Mouse (Mus musculus): ENCODE results near the gene Pde4d.
A peak's percentile ranks its signal among the peaks of the same experiment; 100 is the strongest.

Gene Pde4d

GRCm38 (mm10) chr13:109651790-109652605 is 1202.2 kb downstream of the Pde4d start:
- no peak for DNase-seq (ENCODE audit: low spot score in 2 of 2)

- DNase-seq (ENCODE audit: low spot score in 2 of 2) = no peak
These were observed 1202.9 kb downstream of the Pde4d start for GRCm38 (mm10) chr13:109652631-109653030.

GRCm38 (mm10) chr13:109655390-109655789 is 1205.6 kb downstream of the Pde4d start:
- no peak for DNase-seq (ENCODE audit: low spot score in 2 of 2)

DNA sequence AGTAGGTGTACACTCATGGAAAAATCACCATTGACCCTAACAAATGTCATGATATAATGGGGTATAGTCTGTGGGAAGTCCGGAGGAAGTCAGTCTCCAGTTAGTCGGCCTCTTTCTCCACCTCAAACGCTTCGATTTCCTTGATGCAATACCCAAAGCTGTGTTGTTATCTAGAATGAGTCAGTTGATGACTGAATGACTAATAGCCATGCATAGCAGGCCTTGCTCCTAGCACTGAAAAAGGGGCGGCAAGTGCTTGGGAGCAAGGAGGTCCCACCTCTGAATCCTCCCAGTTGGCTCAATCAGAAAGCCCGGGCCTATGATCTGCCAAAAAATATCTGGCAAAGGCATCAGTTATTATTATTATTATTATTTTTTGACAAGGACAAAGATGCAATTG is 1209.4 kb downstream of the Pde4d start:
- DNase-seq (ENCODE audit: low spot score in 2 of 2) = no peak

GRCm38 (mm10) chr13:109661345-109661744 is 1211.6 kb downstream of the Pde4d start:
- no peak for DNase-seq (ENCODE audit: low spot score in 2 of 2)

DNA sequence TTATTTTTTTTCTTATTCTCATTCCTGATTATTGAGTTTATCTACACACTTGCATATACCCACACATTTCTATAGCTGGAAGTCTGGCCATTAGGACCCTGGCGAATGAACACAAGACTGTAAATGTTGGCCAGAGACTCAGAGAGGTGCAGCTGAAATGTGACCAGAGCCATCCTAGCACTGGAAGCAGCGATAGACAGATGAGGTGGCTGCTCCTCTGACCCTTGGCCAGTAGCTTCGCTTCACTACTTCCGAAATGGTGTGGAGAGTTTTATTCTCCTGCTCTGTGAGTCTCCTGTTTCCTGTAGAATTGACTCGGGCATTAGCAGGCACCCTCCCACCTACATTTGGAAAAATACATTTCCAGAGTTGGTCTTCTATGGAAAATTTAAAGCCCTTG is 1212.4 kb downstream of the Pde4d start:
- no peak for DNase-seq (ENCODE audit: low spot score in 2 of 2)

- no peak for DNase-seq (ENCODE audit: low spot score in 2 of 2)
These were observed 1213.0 kb downstream of the Pde4d start for GRCm38 (mm10) chr13:109662731-109663130.

- DNase-seq (ENCODE audit: low spot score in 2 of 2) = no peak
These were observed 1215.4 kb downstream of the Pde4d start for GRCm38 (mm10) chr13:109664956-109665802.

DNA sequence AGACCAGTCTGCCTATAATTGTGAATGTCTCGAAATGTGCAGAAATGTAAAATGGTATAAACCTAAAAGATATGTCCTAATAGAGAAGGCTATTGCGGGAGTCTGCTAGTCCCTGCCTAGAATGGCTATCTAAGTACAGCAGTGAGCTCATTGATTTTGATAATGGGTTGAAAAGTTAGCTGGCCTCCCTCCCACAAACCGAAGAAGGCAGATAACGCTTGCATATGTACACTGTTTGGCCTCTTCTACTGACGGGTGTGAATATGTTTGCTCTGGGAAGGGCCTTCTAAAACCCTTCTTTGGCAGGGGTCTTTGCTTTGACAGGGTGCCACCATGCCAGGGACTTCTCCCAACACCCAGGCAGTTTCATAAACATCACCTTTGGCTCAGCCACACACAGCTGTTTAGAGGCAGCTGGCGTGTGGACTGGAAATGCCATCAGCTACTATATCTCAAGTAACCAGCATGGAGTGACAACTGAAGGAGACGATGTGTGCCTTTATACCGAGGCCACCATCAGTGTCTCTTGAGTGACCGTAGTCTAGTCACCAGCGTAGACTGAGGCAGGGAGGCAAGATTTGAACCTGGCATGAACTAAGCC is 1216.2 kb downstream of the Pde4d start:
- no peak for DNase-seq (ENCODE audit: low spot score in 2 of 2)

- no peak for DNase-seq (ENCODE audit: low spot score in 2 of 2)
These were observed 1220.2 kb downstream of the Pde4d start for GRCm38 (mm10) chr13:109669965-109670364.

DNA sequence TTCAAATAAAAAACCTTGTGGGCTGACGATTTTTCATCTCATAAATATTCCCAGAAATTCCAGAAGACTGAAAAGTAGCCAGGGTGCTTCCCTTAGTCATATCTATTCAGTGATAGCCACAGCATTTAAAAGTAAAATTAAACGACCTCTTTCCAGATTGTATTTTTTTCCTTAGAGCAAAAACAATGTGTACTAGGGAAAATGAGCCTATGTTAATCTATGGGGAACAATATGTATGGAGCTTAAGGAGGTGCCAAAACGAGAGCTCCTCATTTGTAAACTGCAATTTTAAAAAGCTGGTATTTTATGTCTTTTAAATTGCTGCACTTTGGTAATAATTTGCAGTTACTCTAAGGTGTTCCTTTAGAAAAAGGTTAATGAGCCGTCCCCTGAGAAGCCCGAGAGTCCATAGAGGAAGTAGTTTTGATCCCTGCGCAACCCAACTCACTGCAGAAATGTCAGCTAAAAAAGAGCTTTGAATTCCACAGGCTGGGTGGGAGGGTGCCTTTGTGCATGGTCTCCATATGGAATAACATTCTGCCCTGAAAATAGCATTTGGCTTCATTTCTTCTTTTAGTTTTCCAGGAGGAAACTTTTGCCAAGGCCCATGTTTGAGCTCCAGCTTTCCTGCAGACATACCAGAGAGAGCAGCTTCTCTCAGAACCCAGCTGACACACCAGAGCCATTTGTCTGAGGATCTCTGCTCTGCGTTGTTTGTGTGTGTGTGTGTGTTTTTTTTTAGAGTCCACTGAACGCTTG is 1222.0 kb downstream of the Pde4d start:
- DNase-seq (ENCODE audit: low spot score in 2 of 2) = no peak

DNA sequence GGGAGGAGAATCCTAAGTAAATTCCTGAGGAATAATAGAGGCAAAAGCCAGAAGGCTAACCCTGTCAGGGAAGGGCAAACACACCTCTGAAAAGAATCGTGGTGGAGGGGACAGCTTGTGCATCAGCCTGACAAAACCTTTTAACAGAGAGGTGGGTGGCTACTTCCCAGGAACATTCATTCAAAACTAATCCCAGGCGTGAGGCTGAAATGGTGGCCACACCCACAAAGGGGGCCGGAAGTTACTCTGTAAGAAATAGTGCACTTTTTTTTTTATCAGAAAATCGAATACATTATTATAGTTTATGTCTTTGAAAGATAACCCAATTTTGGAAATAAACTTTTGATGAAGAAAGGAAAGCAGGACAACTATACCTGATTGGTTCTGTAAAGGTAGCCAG is 1227.3 kb downstream of the Pde4d start:
- no peak for DNase-seq (ENCODE audit: low spot score in 2 of 2)

GRCm38 (mm10) chr13:109677617-109678016 is 1227.9 kb downstream of the Pde4d start:
- DNase-seq (ENCODE audit: low spot score in 2 of 2) = no peak

DNA sequence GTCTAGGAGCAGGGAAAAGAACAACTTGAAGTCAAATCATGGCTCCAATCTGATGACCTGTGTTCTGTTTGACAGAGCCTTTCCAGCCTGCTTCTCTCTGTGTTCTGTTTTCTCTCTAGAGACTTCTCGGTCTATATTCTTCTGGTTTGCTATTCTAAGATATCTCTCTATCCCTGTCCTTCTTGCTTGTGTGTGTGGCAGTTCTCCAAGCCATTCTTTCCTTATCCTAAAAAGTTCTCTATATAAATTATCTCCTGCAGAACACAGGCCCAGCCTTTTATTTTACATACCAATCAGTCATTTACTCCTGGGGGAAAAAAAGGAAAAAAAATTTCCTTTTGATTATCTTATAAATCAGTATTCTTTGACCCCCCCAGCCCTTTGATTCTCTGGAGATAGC is 1229.2 kb downstream of the Pde4d start:
- no peak for DNase-seq (ENCODE audit: low spot score in 2 of 2)

GRCm38 (mm10) chr13:109680229-109680628 is 1230.5 kb downstream of the Pde4d start:
- no peak for DNase-seq (ENCODE audit: low spot score in 2 of 2)

- DNase-seq (ENCODE audit: low spot score in 2 of 2) = no peak
These were observed 1232.0 kb downstream of the Pde4d start for GRCm38 (mm10) chr13:109681699-109682293.

DNA sequence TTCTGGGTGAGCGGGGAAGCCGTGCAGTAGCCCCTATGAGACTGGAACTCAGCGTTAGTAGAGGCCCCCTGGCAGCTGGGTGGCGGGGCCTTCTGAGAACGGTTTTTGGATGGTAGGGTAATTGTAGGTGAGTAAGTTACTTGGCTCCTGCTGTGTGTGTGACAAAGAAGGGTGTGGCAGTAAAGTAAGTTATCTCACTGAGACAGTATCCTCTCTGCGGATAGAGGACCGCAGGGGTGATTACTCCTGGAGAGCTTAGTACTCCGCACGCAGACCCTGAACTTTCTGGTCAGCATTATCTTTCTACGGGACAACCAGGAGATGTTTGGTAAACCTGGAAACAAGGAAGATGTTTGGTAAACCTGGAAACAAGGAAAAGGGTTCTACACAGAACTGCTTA is 1233.3 kb downstream of the Pde4d start:
- DNase-seq (ENCODE audit: low spot score in 2 of 2) = no peak

DNA sequence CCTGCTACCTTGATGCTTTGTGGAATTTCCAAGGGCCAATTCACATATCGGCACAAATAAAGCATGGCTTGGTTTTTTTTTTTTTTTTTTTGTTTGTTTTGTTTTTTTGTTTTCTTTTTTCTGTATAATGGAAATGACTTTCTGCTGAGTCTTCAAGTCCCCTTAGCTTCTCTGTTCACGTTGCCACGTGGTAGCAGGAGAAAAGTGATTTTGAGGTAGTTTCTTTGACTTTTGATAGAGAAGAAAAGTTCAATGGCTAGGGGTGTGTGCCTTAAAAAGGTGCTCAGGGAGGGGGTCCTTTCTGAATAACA is 1235.2 kb downstream of the Pde4d start:
- no peak for DNase-seq (ENCODE audit: low spot score in 2 of 2)

- DNase-seq (ENCODE audit: low spot score in 2 of 2) = peak in 1 of 2 experiments; percentile 21
These were observed 1235.8 kb downstream of the Pde4d start for GRCm38 (mm10) chr13:109685296-109686115.

- no peak for DNase-seq (ENCODE audit: low spot score in 2 of 2)
These were observed 1236.5 kb downstream of the Pde4d start for GRCm38 (mm10) chr13:109686116-109686876.

All from frontal cortex, postnatal 10 days (tissue).